Mouse (Mus musculus) bone marrow, adult 2 months (tissue): ENCODE results near the gene Ift81.

ENCODE experiments used
- CTCF ChIP-seq: fragments of 200-500 bp; IDR thresholded peaks from 2 replicates; pipeline ENCODE4 v1.5.1; 2011; ENCODE audit warnings: low read length, control low read depth; ENCODE audit not compliant: control insufficient read depth, insufficient read depth
- POLR2A ChIP-seq: fragments of 200-500 bp; IDR thresholded peaks from 2 replicates; pipeline ENCODE4 v1.6.1; 2011; ENCODE audit warnings: low read depth, mild to moderate bottlenecking, control low read depth, low read length, borderline replicate concordance; ENCODE audit not compliant: control insufficient read depth

DNA sequence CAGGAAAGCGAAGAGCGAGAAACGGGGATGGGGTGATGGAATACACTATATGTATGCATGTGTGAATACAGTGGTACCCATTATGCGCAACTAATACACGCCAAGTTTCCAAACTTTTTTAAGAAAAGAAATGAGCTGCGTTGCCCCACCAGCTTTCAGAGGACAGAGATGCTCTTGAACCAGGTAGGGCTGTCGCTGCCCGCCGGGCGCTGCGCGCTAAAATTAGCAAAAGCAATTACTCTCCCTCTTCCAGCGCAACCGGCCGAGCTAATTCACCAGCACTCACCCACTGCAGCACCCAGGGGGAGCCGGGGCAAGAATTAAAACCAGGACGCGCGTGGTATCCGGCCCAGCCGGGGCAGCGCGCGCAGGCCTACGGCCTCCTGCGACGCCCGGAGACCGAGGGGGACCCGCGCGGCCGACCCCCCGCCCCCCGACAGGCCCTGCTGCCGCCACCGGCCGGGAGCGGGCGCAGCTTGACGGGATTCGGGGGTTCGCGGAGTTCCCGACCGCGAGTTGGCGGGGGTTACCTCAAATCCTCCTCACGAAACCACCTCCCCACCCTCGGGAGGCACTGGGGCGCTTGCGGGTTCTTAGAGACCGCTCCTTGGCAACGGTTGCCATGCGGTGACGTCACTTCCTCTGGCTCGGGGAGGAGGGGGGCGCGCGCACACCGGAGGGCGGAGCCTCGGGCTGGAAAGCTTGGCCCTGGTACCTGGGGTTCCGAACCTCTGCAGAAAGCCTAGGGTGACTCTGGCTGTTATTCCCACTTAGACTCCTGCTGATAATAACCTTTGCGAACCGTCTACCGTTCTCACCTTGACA, at the start of gene Ift81:
- TF ChIP-seq POLR2A (no peak), CTCF (no peak)
